Mouse (Mus musculus): ENCODE measurements around the gene Dst.

GRCm38 (mm10) chr1:33925283-33925682 is 17.3 kb downstream of the Dst start:
- no peak for TF ChIP-seq CTCF (conservative IDR thresholded peaks at IDR 0.05; ENCODE audit: low read length)
- no peak for TF ChIP-seq NANOG (IDR thresholded peaks at IDR 0.05; ENCODE audit: borderline replicate concordance, low read length)

Data from E14TG2a.4 (cell line).